Mouse (Mus musculus) hindbrain, embryonic 15.5 days (tissue): ENCODE measurements around the gene Uck1. TPM values are rescaled to one million over a fixed set of nuclear protein-coding genes. Genes with fewer than 3 reads are reported as not detected.

ENCODE experiments used
- ATAC-seq: fragments of 200-750 bp; cut with Nextera tagmentation; 2 replicates; pipeline ENCODE4 v1.8.0; 2017; ENCODE audit warnings: low read depth, moderate number of reproducible peaks, moderate TSS enrichment; ENCODE audit not compliant: low FRiP score
- H3K27ac ChIP-seq: fragments of 300-500 bp; sonication (generic); replicated peaks from 2 replicates; pipeline ENCODE4 v1.5.1; 2015; ENCODE audit warnings: mild to moderate bottlenecking, inconsistent platforms
- H3K27me3 ChIP-seq: fragments of 300-500 bp; sonication (generic); 2 replicates; pipeline ENCODE4 v1.6.1; 2015; ENCODE audit warnings: control low read depth, inconsistent platforms
- H3K36me3 ChIP-seq: fragments of 300-500 bp; sonication (generic); 2 replicates; pipeline ENCODE4 v1.6.1; 2015; ENCODE audit warnings: control low read depth, inconsistent platforms
- H3K4me1 ChIP-seq: fragments of 300-500 bp; sonication (generic); replicated peaks from 2 replicates; pipeline ENCODE4 v1.6.1; 2015; ENCODE audit warnings: control low read depth, inconsistent platforms
- H3K4me2 ChIP-seq: fragments of 300-500 bp; sonication (generic); 2 replicates; pipeline ENCODE4 v1.6.1; 2015; ENCODE audit warnings: moderate library complexity, mild to moderate bottlenecking, inconsistent platforms
- H3K4me3 ChIP-seq: fragments of 300-500 bp; sonication (generic); 2 replicates; pipeline ENCODE4 v1.5.1; 2015; ENCODE audit warnings: mild to moderate bottlenecking, inconsistent platforms
- H3K9ac ChIP-seq: fragments of 300-500 bp; sonication (generic); 2 replicates; pipeline ENCODE4 v1.6.1; 2015; ENCODE audit warnings: inconsistent platforms
- H3K9me3 ChIP-seq: fragments of 300-500 bp; sonication (generic); 2 replicates; pipeline ENCODE4 v1.6.1; 2016; ENCODE audit warnings: control low read depth, inconsistent platforms
- WGBS: fragments of 180-500 bp; shearing (Covaris S2); methylation state at CpG from one replicate; pipeline ENCODE4 v1.1.7; 2015; 5-methylcytosine and 5-hydroxymethylcytosine counted together
- polyA plus RNA-seq: library from polyadenylated mRNA; unstranded; fragments of >200 nt; fragmentation: Nextera tagmentation; extraction: Ambion mirVana; gene quantifications from 2 replicates; pipeline ENCODE4 v1.2.1, GENCODE M21; 2015

Uck1 gene
- polyA plus RNA-seq, 1 experiment from 2014 or later: 99.6 TPM

DNA sequence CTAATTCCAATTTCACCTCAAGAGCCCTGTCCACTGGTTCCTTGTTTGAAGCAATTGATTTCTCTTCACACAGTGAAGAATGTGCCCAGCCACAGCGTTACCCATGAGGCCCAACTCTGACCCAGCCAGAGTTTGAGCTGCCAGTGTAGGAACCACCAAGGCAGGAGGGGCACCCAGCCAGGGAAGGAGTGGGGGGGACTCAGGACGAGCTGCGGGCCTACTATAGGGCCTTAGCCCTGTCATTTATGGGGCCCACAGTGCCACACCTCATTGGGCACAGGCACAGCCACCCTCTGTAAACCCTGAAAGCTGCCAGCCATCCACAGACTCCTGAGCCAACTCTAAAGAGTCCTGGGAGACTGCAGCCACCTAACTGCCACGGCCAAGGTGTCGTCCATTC, 5.4 kb downstream of the Uck1 start:
- H3K9ac ChIP-seq: no peak overlapping the region
- no peak overlapping the region for H3K27ac ChIP-seq
- no peak for ATAC-seq
- H3K4me1 ChIP-seq: peaks cover 13% of the 10 kb centered on the region
- H3K4me3 ChIP-seq: no peak overlapping the region
- H3K4me2 ChIP-seq: no peak overlapping the region
- H3K36me3 ChIP-seq: peaks cover 55% of the 10 kb centered on the region
- WGBS: 91% methylated on average over 5 of the region's 5 CpGs
- H3K27me3 ChIP-seq: no peaks in the 10 kb centered on the region
- no peaks in the 10 kb centered on the region for H3K9me3 ChIP-seq

DNA sequence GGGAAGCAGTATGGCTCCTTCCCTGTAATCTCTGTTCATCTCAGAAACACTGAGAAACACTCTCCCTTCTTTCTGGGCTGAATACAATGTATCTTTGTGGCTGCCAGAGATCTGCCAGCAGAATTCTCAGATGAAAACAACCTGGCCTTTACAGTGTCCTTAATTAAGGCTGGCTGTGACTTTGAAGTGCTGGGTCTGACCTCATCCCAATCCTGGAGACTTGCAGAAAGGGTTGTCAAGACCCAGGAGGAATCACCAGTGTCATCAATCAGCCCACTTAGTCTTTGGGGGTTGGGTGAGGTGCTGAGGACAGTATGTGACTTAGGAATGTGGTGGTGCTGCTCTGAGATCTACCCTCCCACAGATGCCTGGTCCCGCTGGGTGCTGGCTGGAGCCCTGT, 6.6 kb downstream of the Uck1 start:
- no peak overlapping the region for H3K27ac ChIP-seq
- H3K4me3 ChIP-seq: no peak overlapping the region
- no peaks in the 10 kb centered on the region for H3K27me3 ChIP-seq
- 100% methylated on average over 1 of the region's 1 CpGs for WGBS
- ATAC-seq: no peak
- peaks cover 59% of the 10 kb centered on the region for H3K36me3 ChIP-seq
- H3K4me1 ChIP-seq: peaks cover 2% of the 10 kb centered on the region; the same call in 1 of the 2 replicates
- H3K9ac ChIP-seq: no peak overlapping the region
- H3K9me3 ChIP-seq: no peaks in the 10 kb centered on the region
- no peak overlapping the region for H3K4me2 ChIP-seq

DNA sequence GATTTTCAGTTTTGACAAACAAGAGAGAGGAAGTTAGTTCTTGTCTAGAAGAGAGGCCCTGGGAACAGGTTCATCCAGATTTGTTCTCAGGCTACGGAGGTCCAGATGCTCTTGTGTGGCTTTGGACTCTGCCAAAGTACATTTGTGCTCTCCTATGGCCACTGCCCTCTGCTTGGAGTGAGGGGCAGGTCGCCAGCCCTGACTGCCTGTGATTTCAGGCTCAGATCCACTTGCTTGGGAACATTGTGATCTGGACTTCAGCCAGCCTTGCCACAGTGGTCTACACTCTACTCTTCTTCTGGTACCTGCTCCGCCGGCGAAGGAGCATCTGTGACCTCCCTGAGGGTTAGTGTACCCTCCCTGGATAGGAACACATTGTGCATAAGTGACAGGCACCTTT, 7.3 kb downstream of the Uck1 start:
- Histone ChIP-seq H3K27me3 (no peaks in the 10 kb centered on the region), H3K36me3 (peaks cover 61% of the 10 kb centered on the region), H3K4me1 (no peaks in the 10 kb centered on the region), H3K9ac (no peak overlapping the region), H3K27ac (no peak overlapping the region), H3K4me3 (no peak overlapping the region), H3K4me2 (no peak overlapping the region), H3K9me3 (no peaks in the 10 kb centered on the region)
- ATAC-seq: no peak
- 94% methylated on average over 5 of the region's 5 CpGs for WGBS

DNA sequence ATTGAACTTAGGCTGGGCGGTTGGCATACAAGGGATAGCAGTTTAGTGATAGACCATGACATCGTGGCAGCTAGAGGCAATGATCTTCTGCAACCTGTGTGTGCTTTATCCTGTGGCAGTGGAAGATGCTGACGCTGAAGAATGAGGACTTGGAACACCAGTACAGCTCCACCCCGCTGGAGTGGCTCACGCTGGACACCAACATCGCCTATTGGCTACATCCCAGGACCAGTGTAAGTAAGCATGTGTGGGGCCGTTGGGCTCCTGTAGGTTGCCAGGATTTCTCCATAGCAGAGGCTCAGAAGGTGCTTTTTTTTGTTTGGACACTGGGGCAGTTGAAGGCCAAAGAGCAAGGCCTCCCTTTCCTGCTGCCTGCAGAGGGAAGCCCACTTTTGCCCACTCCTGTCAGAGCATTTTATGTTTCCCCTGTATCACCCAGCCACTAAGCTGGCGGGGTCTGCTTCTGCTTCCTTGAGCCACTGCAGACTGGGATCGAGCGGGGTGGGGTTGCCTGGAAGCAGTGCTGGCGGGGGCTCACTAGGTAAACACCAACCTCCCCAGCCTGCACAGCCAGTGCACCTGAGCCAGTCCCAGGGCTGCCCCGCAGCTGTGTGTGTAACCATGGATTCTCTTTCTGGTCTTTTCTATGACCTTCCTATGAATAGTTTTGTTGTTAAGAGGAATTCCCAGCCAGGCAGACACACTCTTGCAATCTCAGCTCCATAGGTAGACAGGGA, 8.0 kb downstream of the Uck1 start:
- Histone ChIP-seq H3K4me2 (no peak overlapping the region), H3K4me3 (no peak overlapping the region), H3K36me3 (peaks cover 60% of the 10 kb centered on the region), H3K4me1 (no peaks in the 10 kb centered on the region), H3K9me3 (no peaks in the 10 kb centered on the region), H3K27me3 (no peaks in the 10 kb centered on the region), H3K27ac (no peak overlapping the region), H3K9ac (no peak overlapping the region)
- WGBS: 88% methylated on average over 12 of the region's 12 CpGs
- no peak for ATAC-seq

DNA sequence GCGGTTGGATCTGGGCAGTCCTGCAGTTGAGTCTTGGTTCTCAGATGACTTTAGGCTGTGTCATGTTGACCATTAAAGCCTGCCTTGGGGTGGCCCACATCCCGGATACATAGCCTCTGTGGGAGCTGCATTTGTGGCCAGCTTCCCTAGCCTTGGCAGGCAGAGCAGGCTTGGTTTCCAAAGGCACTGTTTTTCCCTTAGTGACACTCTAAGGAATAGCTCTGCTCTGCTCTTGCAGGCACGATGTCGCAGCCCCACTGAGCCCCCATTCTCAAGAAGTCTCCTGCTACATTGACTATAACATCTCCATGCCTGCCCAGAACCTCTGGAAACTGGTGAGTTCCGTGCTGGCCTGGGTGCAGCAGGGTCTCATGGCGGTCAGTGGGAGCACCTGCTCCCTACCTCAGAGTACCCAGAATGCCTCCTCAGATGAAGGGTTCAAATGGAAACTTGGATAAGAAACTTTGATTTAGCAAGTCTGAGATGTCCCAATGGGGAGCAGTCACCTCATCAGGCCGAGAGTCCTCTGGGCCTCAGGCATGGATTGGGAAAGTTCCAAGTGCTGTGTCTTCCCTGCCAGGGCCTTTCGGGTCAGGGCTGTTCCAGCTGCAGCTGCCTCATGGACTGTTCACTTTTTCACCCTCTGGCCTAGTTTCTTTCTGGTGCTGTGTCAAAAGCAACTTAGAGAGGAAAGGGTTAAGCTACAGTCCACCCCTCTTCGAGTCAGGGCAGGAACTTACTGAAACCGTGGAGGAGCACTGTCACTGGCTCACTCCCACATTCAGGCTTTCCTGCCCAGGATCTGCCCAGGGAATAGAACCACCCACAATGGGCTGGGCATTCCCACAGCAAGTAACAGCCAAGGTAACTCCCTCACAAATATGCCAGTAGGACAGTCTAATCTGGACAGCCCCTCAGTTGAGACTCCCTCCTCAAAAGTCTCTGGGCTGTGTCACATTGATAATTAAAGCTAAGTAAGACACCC, 11.3 kb downstream of the Uck1 start:
- no peak overlapping the region for H3K9ac ChIP-seq

DNA sequence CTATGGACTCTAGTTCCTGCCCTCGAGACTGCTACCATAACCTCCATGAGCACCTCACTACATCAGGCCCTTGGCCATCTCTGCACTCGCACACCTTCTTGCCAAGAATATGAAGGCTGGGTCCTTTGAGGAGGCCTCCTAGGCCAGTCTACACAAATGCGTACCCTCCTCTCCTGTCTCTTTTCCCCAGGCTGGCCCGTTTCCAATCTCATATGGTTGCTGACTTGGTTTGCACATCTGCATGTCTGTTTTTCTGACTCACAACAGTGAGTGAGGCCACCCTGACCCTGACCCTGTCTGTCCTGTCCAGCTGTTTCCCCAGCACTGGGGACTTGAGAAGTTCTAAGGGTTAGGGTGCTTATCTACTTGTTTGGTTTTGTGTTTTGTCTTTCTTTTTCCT, 13.2 kb downstream of the Uck1 start:
- 90% methylated on average over 4 of the region's 4 CpGs for WGBS
- Histone ChIP-seq H3K27me3 (no peaks in the 10 kb centered on the region), H3K27ac (no peak overlapping the region), H3K4me3 (no peak overlapping the region), H3K9ac (no peak overlapping the region), H3K4me1 (no peaks in the 10 kb centered on the region), H3K36me3 (peaks cover 55% of the 10 kb centered on the region), H3K4me2 (no peak overlapping the region), H3K9me3 (no peaks in the 10 kb centered on the region)
- no peak for ATAC-seq

More for the DNA sequence above, 11.3 kb downstream of the Uck1 start:
- 85% methylated on average over 10 of the region's 10 CpGs for WGBS
- no peak overlapping the region for H3K27ac ChIP-seq
- peaks cover 54% of the 10 kb centered on the region for H3K36me3 ChIP-seq
- no peak for ATAC-seq
- H3K4me1 ChIP-seq: no peaks in the 10 kb centered on the region
- no peak overlapping the region for H3K4me2 ChIP-seq
- no peaks in the 10 kb centered on the region for H3K27me3 ChIP-seq
- no peaks in the 10 kb centered on the region for H3K9me3 ChIP-seq
- H3K4me3 ChIP-seq: no peak overlapping the region

DNA sequence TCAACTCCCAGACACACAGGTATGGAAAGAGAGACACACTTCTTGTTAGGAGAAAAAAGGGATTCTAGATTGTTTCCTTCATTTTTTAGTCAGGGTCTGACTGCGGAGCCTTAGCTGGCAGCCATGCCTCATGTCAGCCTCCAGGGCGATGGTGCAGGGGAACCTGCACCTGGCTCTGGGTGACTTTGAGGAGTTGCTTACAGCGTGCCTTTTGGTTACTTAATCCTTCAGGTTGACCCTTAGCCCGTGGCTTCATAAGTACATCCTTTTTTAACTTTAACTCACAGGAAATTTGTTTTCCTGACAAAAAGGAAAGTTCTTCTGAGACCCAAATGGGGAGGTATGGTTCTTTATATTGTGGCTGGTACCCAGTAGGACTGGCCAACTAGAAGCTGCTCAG, 17.0 kb downstream of the Uck1 start:
- H3K27me3 ChIP-seq: no peaks in the 10 kb centered on the region
- ATAC-seq: no peak
- no peak overlapping the region for H3K4me3 ChIP-seq
- H3K9me3 ChIP-seq: no peaks in the 10 kb centered on the region
- peaks cover 2% of the 10 kb centered on the region; the same call in 1 of the 2 replicates for H3K4me1 ChIP-seq
- peaks cover 44% of the 10 kb centered on the region for H3K36me3 ChIP-seq
- H3K27ac ChIP-seq: no peak overlapping the region
- no peak overlapping the region for H3K9ac ChIP-seq
- no peak overlapping the region for H3K4me2 ChIP-seq
- 91% methylated on average over 4 of the region's 4 CpGs for WGBS

DNA sequence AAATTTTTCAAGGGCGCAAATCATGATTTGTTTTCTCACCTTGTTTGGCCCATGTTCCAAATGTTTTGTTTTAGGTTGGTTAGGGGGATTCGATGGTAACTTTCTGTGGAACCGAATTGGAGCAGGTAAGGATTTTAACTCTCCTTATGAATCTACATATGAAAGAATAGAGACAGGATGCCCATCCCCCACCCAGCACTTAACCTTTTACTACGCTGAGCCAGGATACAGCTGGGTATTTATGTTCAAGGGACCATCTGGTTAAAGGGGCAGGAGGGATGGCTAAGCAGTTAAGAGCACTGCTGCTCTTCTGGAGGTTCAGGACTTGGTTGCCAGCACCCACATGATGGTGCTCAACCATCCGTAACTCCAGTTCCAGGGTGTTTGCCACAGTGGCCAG, 19.4 kb downstream of the Uck1 start:
- H3K4me1 ChIP-seq: peaks cover 16% of the 10 kb centered on the region
- H3K9me3 ChIP-seq: no peaks in the 10 kb centered on the region
- ATAC-seq: no peak
- WGBS: 82% methylated on average over 5 of the region's 5 CpGs
- peaks cover 33% of the 10 kb centered on the region for H3K36me3 ChIP-seq
- H3K27ac ChIP-seq: no peak overlapping the region
- no peak overlapping the region for H3K4me3 ChIP-seq
- H3K4me2 ChIP-seq: no peak overlapping the region
- no peaks in the 10 kb centered on the region for H3K27me3 ChIP-seq
- no peak overlapping the region for H3K9ac ChIP-seq

DNA sequence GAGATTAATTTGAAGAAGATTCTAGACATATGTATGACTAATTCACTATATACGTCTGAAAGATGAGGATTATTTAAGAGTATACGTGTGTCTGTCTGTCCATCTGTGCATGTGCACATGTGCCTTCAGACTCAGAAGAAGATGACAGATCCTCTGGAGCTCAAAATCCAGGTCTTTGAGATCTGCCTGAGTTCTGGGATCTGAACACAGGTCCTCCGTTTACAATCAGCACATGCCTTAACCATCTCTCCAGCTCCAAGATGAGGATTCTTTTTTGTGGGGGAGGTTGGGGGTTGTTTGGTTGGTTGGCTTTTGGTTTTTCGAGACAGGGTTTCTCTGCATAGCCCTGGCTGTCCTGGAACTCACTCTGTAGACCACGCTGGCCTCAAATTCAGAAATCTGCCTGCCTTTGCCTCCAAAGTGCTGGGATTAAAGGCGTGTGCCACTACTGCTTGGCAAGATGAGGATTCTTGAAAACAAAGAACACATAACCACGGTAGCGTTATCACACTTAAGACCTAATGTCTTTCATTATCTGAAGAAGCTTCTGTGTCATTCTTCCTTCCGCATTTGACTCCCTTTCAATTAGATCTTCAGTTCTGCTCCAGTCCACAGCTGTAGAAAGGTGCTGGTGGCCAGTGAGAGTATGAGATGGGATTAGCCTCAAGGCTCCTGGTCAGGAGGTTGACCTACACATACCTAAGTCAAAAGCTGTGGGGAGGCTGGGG, 21.1 kb downstream of the Uck1 start:
- H3K27me3 ChIP-seq: no peaks in the 10 kb centered on the region
- no peak overlapping the region for H3K9ac ChIP-seq
- H3K36me3 ChIP-seq: peaks cover 23% of the 10 kb centered on the region
- no peaks in the 10 kb centered on the region for H3K9me3 ChIP-seq
- H3K4me1 ChIP-seq: peaks cover 25% of the 10 kb centered on the region
- H3K4me3 ChIP-seq: no peak overlapping the region
- WGBS: 95% methylated on average over 9 of the region's 9 CpGs
- H3K27ac ChIP-seq: no peak overlapping the region
- no peak overlapping the region for H3K4me2 ChIP-seq
- ATAC-seq: no peak

DNA sequence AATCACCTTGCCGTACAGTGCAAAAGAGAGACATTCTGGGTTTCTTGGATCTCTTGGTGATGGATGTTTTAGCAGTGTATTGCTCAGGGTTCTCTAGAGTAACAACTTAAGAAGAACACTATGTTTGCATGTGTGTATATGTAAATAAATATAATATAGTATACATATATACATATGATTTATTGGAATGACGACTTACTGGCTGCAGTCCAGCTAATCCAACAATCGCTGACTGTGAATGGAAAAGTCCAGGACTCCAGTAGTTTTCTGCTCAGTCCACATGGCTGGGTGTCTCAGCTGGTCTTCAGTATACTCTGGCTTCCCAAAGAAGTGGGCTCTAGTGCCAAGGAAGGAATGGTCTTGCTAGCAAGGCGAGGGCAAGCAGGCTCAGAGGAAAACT, 22.4 kb downstream of the Uck1 start:
- Histone ChIP-seq H3K27ac (peak overlapping the region; percentile 83; the same call in 1 of the 2 replicates), H3K36me3 (peaks cover 22% of the 10 kb centered on the region), H3K4me3 (peak overlapping the region; percentile 64), H3K4me1 (peaks cover 25% of the 10 kb centered on the region), H3K9ac (peak overlapping the region; percentile 57; the same call in 1 of the 2 replicates), H3K27me3 (no peaks in the 10 kb centered on the region), H3K4me2 (peak overlapping the region; percentile 93), H3K9me3 (no peaks in the 10 kb centered on the region)
- WGBS: 41% methylated on average over 4 of the region's 4 CpGs
- ATAC-seq: no peak

DNA sequence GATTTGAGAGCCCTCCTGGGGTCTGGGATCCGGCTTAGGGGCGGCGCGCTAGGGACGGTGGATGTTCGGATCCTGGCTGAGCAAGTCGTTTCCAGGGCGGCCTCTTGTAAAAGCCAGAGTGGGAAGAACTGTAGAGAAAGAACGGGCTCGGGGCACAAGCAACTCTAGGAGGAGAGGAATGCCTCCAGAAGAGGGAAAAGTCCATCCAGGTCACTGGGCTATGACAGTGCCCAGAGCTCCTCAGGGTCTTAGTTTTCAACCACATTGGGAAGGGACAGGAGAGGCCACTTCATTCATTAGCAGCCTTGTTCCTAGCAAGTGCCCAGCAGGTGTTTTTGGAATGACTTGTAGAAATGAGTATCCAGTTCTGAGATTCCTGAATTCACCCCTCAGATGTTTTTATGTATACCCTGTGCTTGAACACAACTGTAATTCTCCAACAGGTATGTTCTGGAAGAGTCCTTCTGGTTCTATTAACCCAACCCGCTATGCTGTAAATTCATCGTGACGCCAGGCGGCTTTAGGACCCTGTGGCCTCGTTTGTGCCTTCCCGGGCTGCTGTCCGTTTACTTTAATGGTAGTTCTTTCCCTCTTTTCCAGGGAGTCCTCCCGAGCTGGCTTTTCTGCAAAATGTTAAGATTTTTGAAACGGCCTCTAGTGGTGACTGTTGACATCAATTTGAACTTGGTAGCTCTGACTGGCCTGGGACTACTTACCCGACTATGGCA, 23.0 kb downstream of the Uck1 start:
- Histone ChIP-seq H3K4me3 (peak overlapping the region; percentile 64), H3K4me2 (peak overlapping the region; percentile 93), H3K9ac (peak overlapping the region; percentile 57), H3K27ac (peak overlapping the region; percentile 83), H3K9me3 (no peaks in the 10 kb centered on the region), H3K27me3 (no peaks in the 10 kb centered on the region), H3K36me3 (peaks cover 23% of the 10 kb centered on the region), H3K4me1 (peaks cover 25% of the 10 kb centered on the region)
- under 1% methylated on average over 20 of the region's 20 CpGs for WGBS
- ATAC-seq: peak; percentile 36; the same call in 1 of the 2 replicates
